23 mouse cellular contexts compared by ENCODE assay signal in genomic region chr12:39685399-39685798, GRCm38 (mm10).
DNase-seq lines count a peak whose midpoint lies in the region; ATAC-seq and TF ChIP-seq lines count a peak whose summit lies in the region.
"Had no signal": no experiment of that assay in that cellular context is flagged by ENCODE, and none has a peak within 500 bp of the region (broad histone marks: within the 10 kb centered on the region; RNA-seq: fewer than 3 reads in every experiment).

No protein-coding gene starts in this region.

- no peak overlapping the region for H3K9ac ChIP-seq in forebrain, embryonic 14.5 days (ENCODE audit: low read length)
- no peak overlapping the region for H3K9ac ChIP-seq in stomach, postnatal 0 days (ENCODE audit: low read length)
- H3K9ac ChIP-seq: embryonic facial prominence, embryonic 13.5 days; hindbrain, embryonic 12.5 days; hindbrain, embryonic 15.5 days had no signal

- no peaks in the 10 kb centered on the region for H3K9me3 ChIP-seq in forebrain, embryonic 14.5 days (replicated peaks; ENCODE audit: control insufficient read depth, low read length)
- no peaks in the 10 kb centered on the region for H3K9me3 ChIP-seq in forebrain, embryonic 10.5 days
- H3K9me3 ChIP-seq in stomach, postnatal 0 days (ENCODE audit: control insufficient read depth, low read length), result no peaks in the 10 kb centered on the region
- H3K9me3 ChIP-seq: embryonic facial prominence, embryonic 13.5 days; hindbrain, embryonic 12.5 days; hindbrain, embryonic 15.5 days had no signal

- no peaks in the 10 kb centered on the region for H3K36me3 ChIP-seq in forebrain, embryonic 14.5 days (ENCODE audit: control insufficient read depth, insufficient read depth, low read length)
- no peaks in the 10 kb centered on the region for H3K36me3 ChIP-seq in forebrain, embryonic 10.5 days (replicated peaks)
- H3K36me3 ChIP-seq in stomach, postnatal 0 days (ENCODE audit: control insufficient read depth, insufficient read depth, low read length), result no peaks in the 10 kb centered on the region
- H3K36me3 ChIP-seq: embryonic facial prominence, embryonic 13.5 days; hindbrain, embryonic 12.5 days; hindbrain, embryonic 15.5 days had no signal

- H3K27me3 ChIP-seq in forebrain, embryonic 14.5 days (replicated peaks; ENCODE audit: control insufficient read depth, insufficient read depth, low read length), result no peaks in the 10 kb centered on the region
- H3K27me3 ChIP-seq in forebrain, embryonic 10.5 days (ENCODE audit: poor library complexity, severe bottlenecking), result no peaks in the 10 kb centered on the region
- no peaks in the 10 kb centered on the region for H3K27me3 ChIP-seq in stomach, postnatal 0 days (ENCODE audit: control insufficient read depth, insufficient read depth, low read length)
- H3K27me3 ChIP-seq: embryonic facial prominence, embryonic 13.5 days; hindbrain, embryonic 12.5 days; hindbrain, embryonic 15.5 days had no signal

- H3K4me2 ChIP-seq in forebrain, embryonic 14.5 days (ENCODE audit: low read length), result no peak overlapping the region
- H3K4me2 ChIP-seq in stomach, postnatal 0 days (replicated peaks; ENCODE audit: low read depth), result no peak overlapping the region
- H3K4me2 ChIP-seq: embryonic facial prominence, embryonic 13.5 days; heart, embryonic 11.5 days; hindbrain, embryonic 12.5 days; hindbrain, embryonic 15.5 days had no signal

- no peak for TF ChIP-seq POLR2A in brain, embryonic 14.5 days (IDR thresholded peaks at IDR 0.05; ENCODE audit: borderline replicate concordance, extremely low read depth, insufficient read depth, insufficient read length, poor library complexity, severe bottlenecking)

- H3K4me3 ChIP-seq in forebrain, embryonic 14.5 days (ENCODE audit: low read depth, low read length), result no peak overlapping the region
- no peak overlapping the region for H3K4me3 ChIP-seq in forebrain, embryonic 10.5 days
- no peak overlapping the region for H3K4me3 ChIP-seq in stomach, postnatal 0 days (ENCODE audit: low read depth, low read length)
- H3K4me3 ChIP-seq: embryonic facial prominence, embryonic 13.5 days; gastrocnemius, adult 2 months; hindbrain, embryonic 12.5 days; hindbrain, embryonic 15.5 days had no signal

- no peak overlapping the region for H3K27ac ChIP-seq in forebrain, embryonic 14.5 days (ENCODE audit: low read depth, low read length)
- H3K27ac ChIP-seq in forebrain, embryonic 10.5 days, result no peak overlapping the region
- H3K27ac ChIP-seq in stomach, postnatal 0 days (replicated peaks), result no peak overlapping the region
- H3K27ac ChIP-seq: embryonic facial prominence, embryonic 13.5 days; gastrocnemius, adult 2 months; hindbrain, embryonic 12.5 days; hindbrain, embryonic 15.5 days had no signal

- no peak for TF ChIP-seq EP300 in stomach, postnatal 0 days (optimal IDR thresholded peaks at IDR 0.05)

- H3K4me1 ChIP-seq in forebrain, embryonic 14.5 days (ENCODE audit: control insufficient read depth, insufficient read depth, low read length), result no peaks in the 10 kb centered on the region
- H3K4me1 ChIP-seq in forebrain, embryonic 10.5 days, result no peaks in the 10 kb centered on the region
- H3K4me1 ChIP-seq in stomach, postnatal 0 days (replicated peaks; ENCODE audit: control insufficient read depth, insufficient read depth), result no peaks in the 10 kb centered on the region
- H3K4me1 ChIP-seq: embryonic facial prominence, embryonic 13.5 days; hindbrain, embryonic 12.5 days; hindbrain, embryonic 15.5 days had no signal

- ATAC-seq in forebrain, embryonic 14.5 days, result no peak
- peak; percentile 50; the same call in 1 of the 2 replicates for ATAC-seq in frontal cortex, adult (ENCODE audit: low TSS enrichment)
- ATAC-seq in stomach, postnatal 0 days (ENCODE audit: low FRiP score, low TSS enrichment), result no peak
- ATAC-seq: CD4-positive, CD25-positive, alpha-beta regulatory T cell, adult 4 months; intestine, postnatal 0 days had no signal

- no peak for TF ChIP-seq CTCF in brain, embryonic 14.5 days (IDR thresholded peaks at IDR 0.05; ENCODE audit: borderline replicate concordance, extremely low read depth, insufficient read depth, insufficient read length)
- TF ChIP-seq CTCF in stomach, postnatal 0 days (IDR thresholded peaks at IDR 0.05; ENCODE audit: low read depth), result no peak

- peak; percentile 42 for DNase-seq in forebrain, embryonic 14.5 days (ENCODE audit: low spot score)
- DNase-seq in forebrain, embryonic 10.5 days (ENCODE audit: extremely low spot score, low spot score), result no peak
- DNase-seq in frontal cortex, postnatal 10 days (ENCODE audit: low spot score in 2 of 2), result no peak
- peak; percentile 59 for DNase-seq in brain, adult 2 months (ENCODE audit: low read depth, low spot score)
- DNase-seq in brain, embryonic 14.5 days (ENCODE audit: low read depth), result peak; percentile 62
- DNase-seq in stomach, postnatal 0 days (ENCODE audit: low spot score), result no peak
- DNase-seq in kidney, postnatal 14 days, result no peak
- DNase-seq: adrenal gland, adult 2 months; adrenal gland, postnatal 14 days; cerebellum, adult 11 months; cerebellum, adult 2 months; cerebellum, adult 9-11 months; cerebellum, postnatal 25 days; gastrocnemius, adult 2 months; gastrocnemius, postnatal 14 days; heart, adult 11 months had no signal

Comparison
In these comparisons a context has a peak if more than half of its experiments do, and no peak if none do; other contexts are left out.
1. DNase-seq: peak in forebrain, embryonic 14.5 days (single experiment), brain, adult 2 months (single experiment) and brain, embryonic 14.5 days (single experiment); none in forebrain, embryonic 10.5 days (single experiment), frontal cortex, postnatal 10 days (0 of 2), stomach, postnatal 0 days (single experiment) and kidney, postnatal 14 days (single experiment).